Mouse (Mus musculus): ENCODE data around the gene Prkce. TPM values are rescaled to one million over a fixed set of nuclear protein-coding genes. Genes with fewer than 3 reads are reported as not detected.

Gene Prkce
- polyA plus RNA-seq, 1 experiment from 2014 or later = 1.9 TPM

GRCm38 (mm10) chr17:86647226-86647625, 479.6 kb downstream of the Prkce start:
- Histone ChIP-seq H3K27ac (no peak overlapping the region), H3K36me3 (no peaks in the 10 kb centered on the region), H3K27me3 (replicated peaks) (no peaks in the 10 kb centered on the region), H3K4me1 (no peaks in the 10 kb centered on the region), H3K9me3 (replicated peaks) (no peaks in the 10 kb centered on the region), H3K4me2 (no peak overlapping the region), H3K4me3 (no peak overlapping the region), H3K9ac (no peak overlapping the region)
- no peak for ATAC-seq
- WGBS (ENCODE audit: insufficient replicate concordance) = 79% methylated on average over 3 of the region's 3 CpGs

- Histone ChIP-seq H3K4me3 (no peak overlapping the region), H3K9ac (no peak overlapping the region), H3K4me1 (no peaks in the 10 kb centered on the region), H3K36me3 (no peaks in the 10 kb centered on the region), H3K27ac (no peak overlapping the region), H3K27me3 (replicated peaks) (no peaks in the 10 kb centered on the region), H3K9me3 (replicated peaks) (no peaks in the 10 kb centered on the region), H3K4me2 (no peak overlapping the region)
- WGBS (ENCODE audit: insufficient replicate concordance) = 72% methylated on average over 12 of the region's 12 CpGs
- ATAC-seq = no peak
Observed at GRCm38 (mm10) chr17:86648856-86649435, 481.4 kb downstream of the Prkce start.

- Histone ChIP-seq H3K4me1 (no peaks in the 10 kb centered on the region), H3K9me3 (replicated peaks) (no peaks in the 10 kb centered on the region), H3K9ac (no peak overlapping the region), H3K4me3 (no peak overlapping the region), H3K36me3 (no peaks in the 10 kb centered on the region), H3K4me2 (no peak overlapping the region), H3K27me3 (replicated peaks) (no peaks in the 10 kb centered on the region), H3K27ac (no peak overlapping the region)
- ATAC-seq = no peak
- WGBS (ENCODE audit: insufficient replicate concordance) = 79% methylated on average over 6 of the region's 6 CpGs
Observed at GRCm38 (mm10) chr17:86650241-86650640, 482.7 kb downstream of the Prkce start.

GRCm38 (mm10) chr17:86651091-86651490, 483.5 kb downstream of the Prkce start:
- H3K27ac ChIP-seq = no peak overlapping the region
- 44% methylated on average over 4 of the region's 4 CpGs for WGBS (ENCODE audit: insufficient replicate concordance)
- H3K9ac ChIP-seq = no peak overlapping the region
- no peak for ATAC-seq
- no peaks in the 10 kb centered on the region for H3K9me3 ChIP-seq (replicated peaks)
- no peaks in the 10 kb centered on the region for H3K36me3 ChIP-seq
- no peaks in the 10 kb centered on the region for H3K27me3 ChIP-seq (replicated peaks)
- no peak overlapping the region for H3K4me3 ChIP-seq
- H3K4me2 ChIP-seq = no peak overlapping the region
- no peaks in the 10 kb centered on the region for H3K4me1 ChIP-seq

- no peaks in the 10 kb centered on the region for H3K27me3 ChIP-seq (replicated peaks)
- no peak for ATAC-seq
- no peaks in the 10 kb centered on the region for H3K4me1 ChIP-seq
- H3K36me3 ChIP-seq = no peaks in the 10 kb centered on the region
- no peak overlapping the region for H3K4me2 ChIP-seq
- H3K4me3 ChIP-seq = no peak overlapping the region
- 61% methylated on average over 1 of the region's 1 CpGs for WGBS (ENCODE audit: insufficient replicate concordance)
- H3K9ac ChIP-seq = no peak overlapping the region
- H3K9me3 ChIP-seq (replicated peaks) = no peaks in the 10 kb centered on the region
- no peak overlapping the region for H3K27ac ChIP-seq
Observed at GRCm38 (mm10) chr17:86652751-86653150, 485.2 kb downstream of the Prkce start.

GRCm38 (mm10) chr17:86656369-86656768, 488.8 kb downstream of the Prkce start:
- no peaks in the 10 kb centered on the region for H3K9me3 ChIP-seq (replicated peaks)
- no peak overlapping the region for H3K4me3 ChIP-seq
- no peak overlapping the region for H3K27ac ChIP-seq
- H3K27me3 ChIP-seq (replicated peaks) = no peaks in the 10 kb centered on the region
- H3K9ac ChIP-seq = no peak overlapping the region
- H3K4me2 ChIP-seq = no peak overlapping the region
- H3K4me1 ChIP-seq = no peaks in the 10 kb centered on the region
- WGBS (ENCODE audit: insufficient replicate concordance) = 68% methylated on average over 5 of the region's 5 CpGs
- H3K36me3 ChIP-seq = no peaks in the 10 kb centered on the region
- ATAC-seq = no peak

GRCm38 (mm10) chr17:86662301-86662700, 494.7 kb downstream of the Prkce start:
- Histone ChIP-seq H3K9me3 (replicated peaks) (no peaks in the 10 kb centered on the region), H3K27ac (no peak overlapping the region), H3K27me3 (replicated peaks) (peaks cover 3% of the 10 kb centered on the region; the same call in 1 of the 2 replicates), H3K4me1 (no peaks in the 10 kb centered on the region), H3K36me3 (no peaks in the 10 kb centered on the region), H3K4me3 (no peak overlapping the region), H3K9ac (no peak overlapping the region), H3K4me2 (no peak overlapping the region)
- no peak for ATAC-seq
- 37% methylated on average over 1 of the region's 1 CpGs for WGBS (ENCODE audit: insufficient replicate concordance)

- no peak for ATAC-seq
- 41% methylated on average over 4 of the region's 4 CpGs for WGBS (ENCODE audit: insufficient replicate concordance)
- no peak overlapping the region for H3K4me2 ChIP-seq
- H3K36me3 ChIP-seq = no peaks in the 10 kb centered on the region
- no peaks in the 10 kb centered on the region for H3K4me1 ChIP-seq
- H3K9me3 ChIP-seq (replicated peaks) = no peaks in the 10 kb centered on the region
- H3K4me3 ChIP-seq = no peak overlapping the region
- peaks cover 12% of the 10 kb centered on the region for H3K27me3 ChIP-seq (replicated peaks)
- H3K9ac ChIP-seq = no peak overlapping the region
- no peak overlapping the region for H3K27ac ChIP-seq
Observed at GRCm38 (mm10) chr17:86663471-86663870, 495.9 kb downstream of the Prkce start.

- H3K9ac ChIP-seq = no peak overlapping the region
- H3K27ac ChIP-seq = no peak overlapping the region
- H3K9me3 ChIP-seq (replicated peaks) = no peaks in the 10 kb centered on the region
- H3K27me3 ChIP-seq (replicated peaks) = peaks cover 39% of the 10 kb centered on the region
- 34% methylated on average over 8 of the region's 8 CpGs for WGBS (ENCODE audit: insufficient replicate concordance)
- no peak for ATAC-seq
- H3K36me3 ChIP-seq = no peaks in the 10 kb centered on the region
- no peak overlapping the region for H3K4me2 ChIP-seq
- no peaks in the 10 kb centered on the region for H3K4me1 ChIP-seq
- no peak overlapping the region for H3K4me3 ChIP-seq
Observed at GRCm38 (mm10) chr17:86667836-86668600, 500.4 kb downstream of the Prkce start.

- ATAC-seq = no peak
- H3K4me2 ChIP-seq = no peak overlapping the region
Observed at GRCm38 (mm10) chr17:86669641-86670373, 502.2 kb downstream of the Prkce start.

GRCm38 (mm10) chr17:86670731-86671130, 503.1 kb downstream of the Prkce start:
- Histone ChIP-seq H3K27me3 (replicated peaks) (peaks cover 35% of the 10 kb centered on the region), H3K9ac (no peak overlapping the region), H3K9me3 (replicated peaks) (no peaks in the 10 kb centered on the region), H3K27ac (no peak overlapping the region), H3K4me1 (no peaks in the 10 kb centered on the region), H3K4me2 (no peak overlapping the region), H3K4me3 (no peak overlapping the region), H3K36me3 (no peaks in the 10 kb centered on the region)
- ATAC-seq = no peak
- 21% methylated on average over 7 of the region's 7 CpGs for WGBS (ENCODE audit: insufficient replicate concordance)

More at GRCm38 (mm10) chr17:86669641-86670373, 502.2 kb downstream of the Prkce start:
- no peaks in the 10 kb centered on the region for H3K9me3 ChIP-seq (replicated peaks)
- peaks cover 35% of the 10 kb centered on the region for H3K27me3 ChIP-seq (replicated peaks)
- no peak overlapping the region for H3K27ac ChIP-seq
- no peaks in the 10 kb centered on the region for H3K36me3 ChIP-seq
- H3K4me3 ChIP-seq = no peak overlapping the region
- H3K9ac ChIP-seq = no peak overlapping the region
- WGBS (ENCODE audit: insufficient replicate concordance) = 60% methylated on average over 13 of the region's 13 CpGs
- no peaks in the 10 kb centered on the region for H3K4me1 ChIP-seq

GRCm38 (mm10) chr17:86674971-86675370, 507.4 kb downstream of the Prkce start:
- peaks cover 14% of the 10 kb centered on the region for H3K27me3 ChIP-seq (replicated peaks)
- no peaks in the 10 kb centered on the region for H3K36me3 ChIP-seq
- H3K4me2 ChIP-seq = no peak overlapping the region
- WGBS (ENCODE audit: insufficient replicate concordance) = 24% methylated on average over 2 of the region's 2 CpGs
- H3K4me3 ChIP-seq = no peak overlapping the region
- no peak overlapping the region for H3K9ac ChIP-seq
- no peaks in the 10 kb centered on the region for H3K4me1 ChIP-seq
- H3K27ac ChIP-seq = no peak overlapping the region
- no peak for ATAC-seq
- H3K9me3 ChIP-seq (replicated peaks) = no peaks in the 10 kb centered on the region

Measured in liver, embryonic 12.5 days (tissue).